Mouse (Mus musculus) neural tube, embryonic 14.5 days (tissue): ENCODE results near the gene Ppm1h. TPM values are rescaled to one million over a fixed set of nuclear protein-coding genes. Genes with fewer than 3 reads are reported as not detected.

Source experiments
- ATAC-seq: fragments of 200-750 bp; cut with Nextera tagmentation; 2 replicates; pipeline ENCODE4 v1.8.0; 2017; ENCODE audit warnings: low read depth, mild to moderate bottlenecking, moderate TSS enrichment, moderate library complexity
- H3K27ac ChIP-seq: fragments of 300-500 bp; sonication (generic); 2 replicates; pipeline ENCODE4 v1.5.1; 2014; ENCODE audit warnings: low read depth, mild to moderate bottlenecking, control low read depth, low read length, moderate library complexity, mixed read lengths
- H3K27me3 ChIP-seq: fragments of 300-500 bp; sonication (generic); 2 replicates; pipeline ENCODE4 v1.6.1; 2014; ENCODE audit warnings: low read length; ENCODE audit not compliant: control insufficient read depth, insufficient read depth
- H3K36me3 ChIP-seq: fragments of 300-500 bp; sonication (generic); 2 replicates; pipeline ENCODE4 v1.6.1; 2014; ENCODE audit warnings: low read length, mixed read lengths; ENCODE audit not compliant: control insufficient read depth, insufficient read depth
- H3K4me1 ChIP-seq: fragments of 300-500 bp; sonication (generic); 2 replicates; pipeline ENCODE4 v1.6.1; 2014; ENCODE audit warnings: low read length; ENCODE audit not compliant: control insufficient read depth, insufficient read depth
- H3K4me2 ChIP-seq: fragments of 300-500 bp; sonication (generic); 2 replicates; pipeline ENCODE4 v1.6.1; 2014; ENCODE audit warnings: mild to moderate bottlenecking, low read depth, low read length, control low read depth
- H3K4me3 ChIP-seq: fragments of 300-500 bp; sonication (generic); 2 replicates; pipeline ENCODE4 v1.5.1; 2014; ENCODE audit warnings: low read depth, low read length, control low read depth, mixed read lengths
- H3K9ac ChIP-seq: fragments of 300-500 bp; sonication (generic); replicated peaks from 2 replicates; pipeline ENCODE4 v1.6.1; 2014; ENCODE audit warnings: low read depth, mild to moderate bottlenecking, control low read depth, low read length, mixed read lengths
- H3K9me3 ChIP-seq: fragments of 300-500 bp; sonication (generic); 2 replicates; pipeline ENCODE4 v1.6.1; 2016; ENCODE audit warnings: low read length; ENCODE audit not compliant: control insufficient read depth
- WGBS: fragments of 180-500 bp; shearing (Covaris S2); extraction: QIAGEN DNeasy Blood & Tissue Kit; methylation state at CpG from one replicate; pipeline ENCODE4 v1.1.7; 2014; 5-methylcytosine and 5-hydroxymethylcytosine counted together
- polyA plus RNA-seq: library from polyadenylated mRNA; unstranded; fragments of >200 nt; fragmentation: Nextera tagmentation; extraction: Ambion mirVana; gene quantifications from 2 replicates; pipeline ENCODE4 v1.2.1, GENCODE M21; 2014

Gene Ppm1h
- polyA plus RNA-seq, 1 experiment from 2014 or later = 41.5 TPM

- H3K9me3 ChIP-seq = no peaks in the 10 kb centered on the region
- no peak overlapping the region for H3K4me3 ChIP-seq
- H3K4me2 ChIP-seq = peak overlapping the region; percentile 11; the same call in 1 of the 2 replicates
- H3K4me1 ChIP-seq = peaks cover 5% of the 10 kb centered on the region; the same call in 1 of the 2 replicates
- H3K27ac ChIP-seq = peak overlapping the region; percentile 28; the same call in 1 of the 2 replicates
- 48% methylated on average over 12 of the region's 12 CpGs for WGBS
- H3K36me3 ChIP-seq = no peaks in the 10 kb centered on the region
- peak; percentile 73 for ATAC-seq
- H3K27me3 ChIP-seq = no peaks in the 10 kb centered on the region
- no peak overlapping the region for H3K9ac ChIP-seq
Measured at GRCm38 (mm10) chr10:122693158-122693777, 14.7 kb downstream of the Ppm1h start.

- no peak for ATAC-seq
- 0 out of 2 replicates have a peak overlapping the region, but pooled peaks have one; percentile 30 for H3K27ac ChIP-seq
- no peak overlapping the region for H3K9ac ChIP-seq
- no peak overlapping the region for H3K4me2 ChIP-seq
- no peaks in the 10 kb centered on the region for H3K27me3 ChIP-seq
- peaks cover 5% of the 10 kb centered on the region; the same call in 1 of the 2 replicates for H3K4me1 ChIP-seq
- H3K4me3 ChIP-seq = no peak overlapping the region
- 71% methylated on average over 12 of the region's 17 CpGs for WGBS
- no peaks in the 10 kb centered on the region for H3K36me3 ChIP-seq
- H3K9me3 ChIP-seq = no peaks in the 10 kb centered on the region
Measured at GRCm38 (mm10) chr10:122693911-122694618, 15.5 kb downstream of the Ppm1h start.

GRCm38 (mm10) chr10:122696335-122696734 is 17.8 kb downstream of the Ppm1h start:
- Histone ChIP-seq H3K4me2 (no peak overlapping the region), H3K36me3 (no peaks in the 10 kb centered on the region), H3K4me3 (no peak overlapping the region), H3K4me1 (peaks cover 5% of the 10 kb centered on the region; the same call in 1 of the 2 replicates), H3K27ac (no peak overlapping the region), H3K9me3 (no peaks in the 10 kb centered on the region), H3K9ac (no peak overlapping the region), H3K27me3 (no peaks in the 10 kb centered on the region)
- WGBS = 95% methylated on average over 1 of the region's 1 CpGs
- no peak for ATAC-seq

- Histone ChIP-seq H3K4me1 (peaks cover 1% of the 10 kb centered on the region; the same call in 1 of the 2 replicates), H3K9ac (no peak overlapping the region), H3K4me3 (no peak overlapping the region), H3K36me3 (no peaks in the 10 kb centered on the region), H3K27me3 (no peaks in the 10 kb centered on the region), H3K27ac (no peak overlapping the region), H3K9me3 (no peaks in the 10 kb centered on the region), H3K4me2 (no peak overlapping the region)
- 83% methylated on average over 5 of the region's 5 CpGs for WGBS
- no peak for ATAC-seq
Measured at GRCm38 (mm10) chr10:122698347-122698746, 19.8 kb downstream of the Ppm1h start.

GRCm38 (mm10) chr10:122704901-122705300 is 26.3 kb downstream of the Ppm1h start:
- no peak for ATAC-seq
- Histone ChIP-seq H3K9ac (no peak overlapping the region), H3K9me3 (no peaks in the 10 kb centered on the region), H3K27me3 (no peaks in the 10 kb centered on the region), H3K4me1 (0 out of 2 replicates have a peak, but pooled peaks cover 4% of the 10 kb centered on the region), H3K4me2 (no peak overlapping the region), H3K36me3 (no peaks in the 10 kb centered on the region), H3K4me3 (no peak overlapping the region), H3K27ac (no peak overlapping the region)
- 85% methylated on average over 5 of the region's 5 CpGs for whole genome bisulfite sequencing

- no peaks in the 10 kb centered on the region for H3K9me3 ChIP-seq
- no peak for ATAC-seq
- H3K27ac ChIP-seq = no peak overlapping the region
- WGBS = 88% methylated on average over 6 of the region's 6 CpGs
- no peak overlapping the region for H3K4me2 ChIP-seq
- no peak overlapping the region for H3K4me3 ChIP-seq
- no peaks in the 10 kb centered on the region for H3K36me3 ChIP-seq
- no peak overlapping the region for H3K9ac ChIP-seq
- H3K4me1 ChIP-seq = 0 out of 2 replicates have a peak, but pooled peaks cover 4% of the 10 kb centered on the region
- H3K27me3 ChIP-seq = no peaks in the 10 kb centered on the region
Measured at GRCm38 (mm10) chr10:122705457-122705856, 26.9 kb downstream of the Ppm1h start.

- Histone ChIP-seq H3K4me3 (no peak overlapping the region), H3K27me3 (no peaks in the 10 kb centered on the region), H3K36me3 (no peaks in the 10 kb centered on the region), H3K4me1 (peaks cover 23% of the 10 kb centered on the region), H3K4me2 (no peak overlapping the region), H3K27ac (peak overlapping the region; percentile 40; the same call in 1 of the 2 replicates), H3K9ac (no peak overlapping the region), H3K9me3 (no peaks in the 10 kb centered on the region)
- no peak for ATAC-seq
- WGBS = 47% methylated on average over 6 of the region's 6 CpGs
Measured at GRCm38 (mm10) chr10:122711381-122711811, 32.8 kb downstream of the Ppm1h start.

- Histone ChIP-seq H3K4me3 (no peak overlapping the region), H3K9me3 (no peaks in the 10 kb centered on the region), H3K9ac (no peak overlapping the region), H3K36me3 (no peaks in the 10 kb centered on the region), H3K27me3 (no peaks in the 10 kb centered on the region), H3K4me1 (peaks cover 29% of the 10 kb centered on the region), H3K27ac (no peak overlapping the region), H3K4me2 (no peak overlapping the region)
- WGBS = 68% methylated on average over 5 of the region's 5 CpGs
- ATAC-seq = no peak
Measured at GRCm38 (mm10) chr10:122712307-122712706, 33.7 kb downstream of the Ppm1h start.

- H3K27me3 ChIP-seq = no peaks in the 10 kb centered on the region
- H3K4me3 ChIP-seq = no peak overlapping the region
- 0 out of 2 replicates have a peak, but pooled peaks have one; percentile 16 for ATAC-seq
- H3K4me1 ChIP-seq = peaks cover 24% of the 10 kb centered on the region
- H3K36me3 ChIP-seq = no peaks in the 10 kb centered on the region
- no peak overlapping the region for H3K4me2 ChIP-seq
- H3K9me3 ChIP-seq = no peaks in the 10 kb centered on the region
- H3K9ac ChIP-seq = no peak overlapping the region; the same call in 1 of the 2 replicates
- 49% methylated on average over 12 of the region's 12 CpGs for WGBS
- H3K27ac ChIP-seq = 0 out of 2 replicates have a peak overlapping the region, but pooled peaks have one; percentile 13
Measured at GRCm38 (mm10) chr10:122715856-122716255, 37.3 kb downstream of the Ppm1h start.
